Mouse (Mus musculus): ENCODE results near the gene Fam184b.

Fam184b gene

GRCm38 (mm10) chr5:45514599-45514998 is 124.8 kb downstream of the Fam184b start:
- no peak for DNase-seq (ENCODE audit: low spot score)

GRCm38 (mm10) chr5:45513511-45513910 is 125.9 kb downstream of the Fam184b start:
- no peak for DNase-seq (ENCODE audit: low spot score)

- no peak for DNase-seq (ENCODE audit: low spot score)
Measured at GRCm38 (mm10) chr5:45512908-45513307, 126.5 kb downstream of the Fam184b start.

- no peak for DNase-seq (ENCODE audit: low spot score)
Measured at GRCm38 (mm10) chr5:45510071-45510470, 129.3 kb downstream of the Fam184b start.

GRCm38 (mm10) chr5:45497564-45497963 is 141.8 kb downstream of the Fam184b start:
- no peak for DNase-seq (ENCODE audit: low spot score)

GRCm38 (mm10) chr5:45496930-45497550 is 142.4 kb downstream of the Fam184b start:
- DNase-seq (ENCODE audit: low spot score) = no peak

- DNase-seq (ENCODE audit: low spot score) = no peak
Measured at GRCm38 (mm10) chr5:45496479-45496878, 142.9 kb downstream of the Fam184b start.

GRCm38 (mm10) chr5:45496042-45496441 is 143.4 kb downstream of the Fam184b start:
- DNase-seq (ENCODE audit: low spot score) = no peak

- no peak for DNase-seq (ENCODE audit: low spot score)
Measured at GRCm38 (mm10) chr5:45495429-45495975, 143.9 kb downstream of the Fam184b start.

GRCm38 (mm10) chr5:45494093-45494755 is 145.2 kb downstream of the Fam184b start:
- DNase-seq (ENCODE audit: low spot score) = no peak

- peak; percentile 96 for DNase-seq (ENCODE audit: low spot score)
Measured at GRCm38 (mm10) chr5:45493191-45494092, 146.0 kb downstream of the Fam184b start, which contains the start of gene Lap3. TSS of gene Lap3 (plus strand) at chr5:45493374.

- DNase-seq (ENCODE audit: low spot score) = no peak
Measured at GRCm38 (mm10) chr5:45491776-45492175, 147.6 kb downstream of the Fam184b start.

GRCm38 (mm10) chr5:45483654-45484053 is 155.8 kb downstream of the Fam184b start:
- DNase-seq (ENCODE audit: low spot score) = no peak

GRCm38 (mm10) chr5:45482607-45483006 is 156.8 kb downstream of the Fam184b start:
- DNase-seq (ENCODE audit: low spot score) = no peak

GRCm38 (mm10) chr5:45481125-45481524 is 158.3 kb downstream of the Fam184b start:
- no peak for DNase-seq (ENCODE audit: low spot score)

GRCm38 (mm10) chr5:45480066-45480465 is 159.3 kb downstream of the Fam184b start:
- DNase-seq (ENCODE audit: low spot score) = no peak
